Mouse (Mus musculus) forebrain, embryonic 15.5 days (tissue): Measurements from ENCODE around the gene Katnb1. TPM values are rescaled to one million over a fixed set of nuclear protein-coding genes. Genes with fewer than 3 reads are reported as not detected.

ENCODE experiments used
- ATAC-seq: fragments of 200-750 bp; cut with Nextera tagmentation; replicated peaks from 2 replicates; pipeline ENCODE4 v1.8.0; 2017; ENCODE audit warnings: mild to moderate bottlenecking, moderate TSS enrichment, moderate library complexity
- H3K27ac ChIP-seq: fragments of 300-500 bp; sonication (generic); replicated peaks from 2 replicates; pipeline ENCODE4 v1.5.1; 2015; ENCODE audit warnings: mild to moderate bottlenecking, inconsistent platforms
- H3K27me3 ChIP-seq: fragments of 300-500 bp; sonication (generic); 2 replicates; pipeline ENCODE4 v1.6.1; 2015; ENCODE audit warnings: inconsistent platforms
- H3K36me3 ChIP-seq: fragments of 300-500 bp; sonication (generic); 2 replicates; pipeline ENCODE4 v1.6.1; 2015; ENCODE audit warnings: mild to moderate bottlenecking, inconsistent platforms
- H3K4me1 ChIP-seq: fragments of 300-500 bp; sonication (generic); 2 replicates; pipeline ENCODE4 v1.6.1; 2015; ENCODE audit warnings: inconsistent platforms
- H3K4me2 ChIP-seq: fragments of 300-500 bp; sonication (generic); replicated peaks from 2 replicates; pipeline ENCODE4 v1.6.1; 2015; ENCODE audit warnings: mild to moderate bottlenecking, inconsistent platforms
- H3K4me3 ChIP-seq: fragments of 300-500 bp; sonication (generic); 2 replicates; pipeline ENCODE4 v1.5.1; 2015; ENCODE audit warnings: mild to moderate bottlenecking, inconsistent platforms
- H3K9ac ChIP-seq: fragments of 300-500 bp; sonication (generic); replicated peaks from 2 replicates; pipeline ENCODE4 v1.6.1; 2015; ENCODE audit warnings: mild to moderate bottlenecking, inconsistent platforms
- H3K9me3 ChIP-seq: fragments of 300-500 bp; sonication (generic); 2 replicates; pipeline ENCODE4 v1.6.1; 2016; ENCODE audit warnings: inconsistent platforms
- WGBS: fragments of 180-500 bp; shearing (Covaris S2); methylation state at CpG from one replicate; pipeline ENCODE4 v1.1.7; 2015; ENCODE audit warnings: mixed read lengths; 5-methylcytosine and 5-hydroxymethylcytosine counted together
- polyA plus RNA-seq: library from polyadenylated mRNA; unstranded; fragments of >200 nt; fragmentation: Nextera tagmentation; extraction: Ambion mirVana; gene quantifications from 2 replicates; pipeline ENCODE4 v1.2.1, GENCODE M21; 2015

The Katnb1 gene
- polyA plus RNA-seq, 1 experiment from 2014 or later = 41.8 TPM

GRCm38 (mm10) chr8:95093574-95093973 lies 12.6 kb downstream of the Katnb1 start:
- no peak for ATAC-seq
- Histone ChIP-seq H3K9ac (no peak overlapping the region), H3K4me2 (no peak overlapping the region), H3K4me1 (no peaks in the 10 kb centered on the region), H3K27ac (no peak overlapping the region), H3K27me3 (no peaks in the 10 kb centered on the region), H3K36me3 (peaks cover 72% of the 10 kb centered on the region), H3K9me3 (no peaks in the 10 kb centered on the region), H3K4me3 (no peak overlapping the region)
- WGBS = 89% methylated on average over 4 of the region's 4 CpGs

DNA sequence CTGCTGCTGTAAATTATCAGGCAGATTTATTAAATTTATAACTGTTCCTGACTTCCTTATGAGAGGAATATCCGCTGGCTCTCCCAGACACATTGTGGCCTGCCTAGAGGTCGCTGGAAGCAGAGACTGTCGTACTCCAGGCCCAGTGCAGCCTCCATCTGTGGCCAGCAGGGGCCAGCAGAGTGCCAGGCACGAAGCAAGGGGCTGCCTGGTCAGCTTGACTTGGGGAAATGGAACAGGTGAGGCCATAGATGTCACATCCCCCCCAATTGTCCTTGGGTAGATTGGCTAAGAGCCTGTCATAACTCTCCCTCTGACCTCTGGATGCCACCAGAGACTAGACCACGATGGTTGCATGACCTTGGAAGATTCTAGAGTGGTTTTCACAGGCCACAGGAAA lies 18.0 kb downstream of the Katnb1 start:
- H3K4me2 ChIP-seq = no peak overlapping the region
- no peak for ATAC-seq
- no peak overlapping the region for H3K27ac ChIP-seq
- H3K4me3 ChIP-seq = no peak overlapping the region
- H3K9ac ChIP-seq = no peak overlapping the region
- H3K36me3 ChIP-seq = peaks cover 40% of the 10 kb centered on the region
- no peaks in the 10 kb centered on the region for H3K4me1 ChIP-seq
- 32% methylated on average over 5 of the region's 5 CpGs for WGBS
- no peaks in the 10 kb centered on the region for H3K27me3 ChIP-seq
- no peaks in the 10 kb centered on the region for H3K9me3 ChIP-seq

- ATAC-seq = 0 out of 2 replicates have a peak, but pooled peaks have one; percentile 21
- no peak overlapping the region for H3K9ac ChIP-seq
- no peak overlapping the region for H3K4me3 ChIP-seq
- no peaks in the 10 kb centered on the region for H3K9me3 ChIP-seq
- no peaks in the 10 kb centered on the region for H3K4me1 ChIP-seq
- WGBS = 73% methylated on average over 4 of the region's 4 CpGs
- H3K27me3 ChIP-seq = no peaks in the 10 kb centered on the region
- no peak overlapping the region for H3K4me2 ChIP-seq
- peaks cover 23% of the 10 kb centered on the region for H3K36me3 ChIP-seq
- no peak overlapping the region for H3K27ac ChIP-seq
These were observed 21.0 kb downstream of the Katnb1 start for GRCm38 (mm10) chr8:95101972-95102371.

DNA sequence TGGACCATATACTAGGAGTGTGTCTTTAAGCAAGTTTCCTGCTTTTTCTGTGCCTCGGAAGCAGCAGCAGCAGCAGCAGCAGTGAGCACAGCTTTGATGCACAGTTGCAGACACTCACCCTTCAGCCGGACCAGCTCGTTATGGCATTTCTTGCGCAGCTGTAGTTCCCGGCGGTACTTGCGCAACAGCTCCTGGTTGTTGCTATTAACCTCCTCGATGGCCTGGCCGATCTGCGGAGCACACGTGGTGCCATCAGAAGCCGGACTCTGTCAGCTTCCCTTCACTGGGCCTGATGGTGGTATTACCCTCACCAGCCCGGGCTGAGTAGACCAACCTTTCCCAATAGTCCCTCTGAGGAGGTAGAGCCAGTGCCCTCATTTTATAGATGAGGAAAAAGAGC lies 26.3 kb downstream of the Katnb1 start:
- no peak overlapping the region for H3K27ac ChIP-seq
- no peaks in the 10 kb centered on the region for H3K27me3 ChIP-seq
- 81% methylated on average over 13 of the region's 13 CpGs for WGBS
- H3K36me3 ChIP-seq = 0 out of 2 replicates have a peak, but pooled peaks cover 2% of the 10 kb centered on the region
- H3K9ac ChIP-seq = no peak overlapping the region
- ATAC-seq = no peak
- H3K4me1 ChIP-seq = no peaks in the 10 kb centered on the region
- no peak overlapping the region for H3K4me2 ChIP-seq
- H3K4me3 ChIP-seq = no peak overlapping the region
- H3K9me3 ChIP-seq = no peaks in the 10 kb centered on the region

- Histone ChIP-seq H3K27ac (no peak overlapping the region), H3K4me2 (no peak overlapping the region), H3K9me3 (no peaks in the 10 kb centered on the region), H3K4me3 (no peak overlapping the region), H3K36me3 (0 out of 2 replicates have a peak, but pooled peaks cover 2% of the 10 kb centered on the region), H3K27me3 (no peaks in the 10 kb centered on the region), H3K4me1 (no peaks in the 10 kb centered on the region), H3K9ac (no peak overlapping the region)
- no peak for ATAC-seq
- WGBS = 83% methylated on average over 3 of the region's 3 CpGs
These were observed 31.6 kb downstream of the Katnb1 start for GRCm38 (mm10) chr8:95112594-95112993.

DNA sequence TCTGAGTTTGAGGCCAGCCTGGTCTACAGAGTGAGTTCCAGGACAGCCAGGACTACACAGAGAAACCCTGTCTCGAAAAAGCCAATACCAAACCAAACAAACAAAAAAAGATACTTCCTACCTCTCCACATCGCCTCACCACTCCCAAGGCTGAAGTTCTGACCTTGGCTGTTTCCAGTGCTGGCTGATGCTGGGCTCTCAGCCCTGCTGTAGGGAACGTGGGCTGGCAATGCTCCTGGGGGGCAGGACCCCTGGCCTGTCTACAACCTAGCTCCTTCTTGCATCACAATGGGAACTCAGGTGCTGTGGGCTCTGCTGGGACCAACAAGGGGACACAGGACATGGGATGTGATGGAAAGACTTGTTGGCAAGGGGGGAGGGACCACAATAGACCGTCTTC lies 32.1 kb downstream of the Katnb1 start:
- H3K9ac ChIP-seq = no peak overlapping the region
- H3K36me3 ChIP-seq = 0 out of 2 replicates have a peak, but pooled peaks cover 2% of the 10 kb centered on the region
- H3K27ac ChIP-seq = no peak overlapping the region
- H3K9me3 ChIP-seq = no peaks in the 10 kb centered on the region
- H3K4me2 ChIP-seq = no peak overlapping the region
- H3K27me3 ChIP-seq = no peaks in the 10 kb centered on the region
- 82% methylated on average over 4 of the region's 4 CpGs for WGBS
- no peak for ATAC-seq
- H3K4me3 ChIP-seq = no peak overlapping the region
- H3K4me1 ChIP-seq = no peaks in the 10 kb centered on the region

- Histone ChIP-seq H3K4me3 (no peak overlapping the region), H3K4me2 (no peak overlapping the region), H3K27me3 (no peaks in the 10 kb centered on the region), H3K27ac (no peak overlapping the region), H3K4me1 (no peaks in the 10 kb centered on the region), H3K36me3 (no peaks in the 10 kb centered on the region), H3K9ac (no peak overlapping the region), H3K9me3 (no peaks in the 10 kb centered on the region)
- peak; percentile 67; the same call in 1 of the 2 replicates for ATAC-seq
- WGBS = 72% methylated on average over 3 of the region's 3 CpGs
These were observed 32.8 kb downstream of the Katnb1 start for GRCm38 (mm10) chr8:95113750-95114149.

GRCm38 (mm10) chr8:95123455-95123854 lies 42.5 kb downstream of the Katnb1 start:
- no peaks in the 10 kb centered on the region; the same call in 1 of the 2 replicates for H3K4me1 ChIP-seq
- WGBS = 91% methylated on average over 5 of the region's 5 CpGs
- no peak overlapping the region for H3K9ac ChIP-seq
- no peak overlapping the region for H3K27ac ChIP-seq
- no peak overlapping the region for H3K4me2 ChIP-seq
- no peak overlapping the region for H3K4me3 ChIP-seq
- no peaks in the 10 kb centered on the region for H3K9me3 ChIP-seq
- H3K36me3 ChIP-seq = no peaks in the 10 kb centered on the region
- ATAC-seq = no peak
- H3K27me3 ChIP-seq = no peaks in the 10 kb centered on the region

- H3K4me1 ChIP-seq = no peaks in the 10 kb centered on the region; the same call in 1 of the 2 replicates
- H3K36me3 ChIP-seq = no peaks in the 10 kb centered on the region
- H3K9me3 ChIP-seq = no peaks in the 10 kb centered on the region
- no peaks in the 10 kb centered on the region for H3K27me3 ChIP-seq
- no peak overlapping the region for H3K27ac ChIP-seq
- no peak overlapping the region for H3K4me2 ChIP-seq
- whole genome bisulfite sequencing = 91% methylated on average over 11 of the region's 11 CpGs
- H3K9ac ChIP-seq = no peak overlapping the region
- ATAC-seq = no peak
- H3K4me3 ChIP-seq = no peak overlapping the region
These were observed 45.5 kb downstream of the Katnb1 start for GRCm38 (mm10) chr8:95126497-95126896.

- no peak overlapping the region for H3K27ac ChIP-seq
- no peak overlapping the region for H3K4me3 ChIP-seq
- no peak overlapping the region for H3K4me2 ChIP-seq
- H3K36me3 ChIP-seq = no peaks in the 10 kb centered on the region
- H3K9me3 ChIP-seq = no peaks in the 10 kb centered on the region
- no peaks in the 10 kb centered on the region for H3K4me1 ChIP-seq
- H3K27me3 ChIP-seq = no peaks in the 10 kb centered on the region
- no peak for ATAC-seq
- H3K9ac ChIP-seq = no peak overlapping the region
- 80% methylated on average over 9 of the region's 9 CpGs for WGBS
These were observed 46.7 kb downstream of the Katnb1 start for GRCm38 (mm10) chr8:95127658-95128057.

GRCm38 (mm10) chr8:95128750-95129260 lies 47.8 kb downstream of the Katnb1 start:
- 86% methylated on average over 11 of the region's 11 CpGs for WGBS
- no peaks in the 10 kb centered on the region for H3K36me3 ChIP-seq
- no peaks in the 10 kb centered on the region for H3K9me3 ChIP-seq
- no peak overlapping the region for H3K9ac ChIP-seq
- H3K4me2 ChIP-seq = no peak overlapping the region
- ATAC-seq = no peak
- no peaks in the 10 kb centered on the region for H3K27me3 ChIP-seq
- H3K4me3 ChIP-seq = no peak overlapping the region
- H3K27ac ChIP-seq = no peak overlapping the region
- no peaks in the 10 kb centered on the region for H3K4me1 ChIP-seq

GRCm38 (mm10) chr8:95130966-95131537 lies 50.1 kb downstream of the Katnb1 start:
- 74% methylated on average over 15 of the region's 15 CpGs for WGBS
- H3K9me3 ChIP-seq = no peaks in the 10 kb centered on the region
- peaks cover under 1% of the 10 kb centered on the region; the same call in 1 of the 2 replicates for H3K27me3 ChIP-seq
- no peak overlapping the region for H3K4me2 ChIP-seq
- H3K9ac ChIP-seq = no peak overlapping the region
- H3K27ac ChIP-seq = no peak overlapping the region
- ATAC-seq = no peak
- H3K4me1 ChIP-seq = no peaks in the 10 kb centered on the region
- no peak overlapping the region for H3K4me3 ChIP-seq
- no peaks in the 10 kb centered on the region for H3K36me3 ChIP-seq

DNA sequence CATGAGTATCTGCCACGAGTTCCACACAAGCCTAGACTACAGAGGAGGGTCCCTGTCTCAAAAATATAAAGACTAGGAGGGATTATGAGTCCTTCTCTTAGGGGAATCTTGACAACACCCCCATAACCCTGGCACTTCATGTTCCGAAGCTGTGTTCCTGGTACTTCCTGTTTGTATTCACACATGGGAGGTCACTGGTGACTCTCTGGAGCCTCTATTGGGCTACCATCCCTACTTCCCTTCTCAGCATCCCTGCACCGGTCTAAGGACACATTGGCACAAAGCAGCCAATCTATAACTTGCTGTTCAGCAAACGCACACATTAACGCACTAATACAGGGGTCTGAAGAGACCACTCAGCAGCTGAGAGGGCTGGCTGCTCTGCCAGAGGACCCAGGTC lies 51.0 kb downstream of the Katnb1 start:
- ATAC-seq = no peak
- WGBS = 85% methylated on average over 5 of the region's 5 CpGs
- Histone ChIP-seq H3K9ac (no peak overlapping the region), H3K27ac (no peak overlapping the region), H3K4me1 (peaks cover under 1% of the 10 kb centered on the region; the same call in 1 of the 2 replicates), H3K27me3 (peaks cover 10% of the 10 kb centered on the region; the same call in 1 of the 2 replicates), H3K4me2 (no peak overlapping the region), H3K4me3 (no peak overlapping the region), H3K9me3 (no peaks in the 10 kb centered on the region), H3K36me3 (no peaks in the 10 kb centered on the region)
